Mouse (Mus musculus) monocyte, adult 5-6 weeks (primary cell): ENCODE data around the gene Gm48552. TPM values are rescaled to one million over a fixed set of nuclear protein-coding genes. Genes with fewer than 3 reads are reported as not detected.

Source experiments
- ATAC-seq: fragments of 153-309, 156-312 bp; replicated peaks from 2 replicates; pipeline ENCODE4 v1.8.0; 2017; ENCODE audit warnings: mild to moderate bottlenecking; ENCODE audit not compliant: low TSS enrichment, insufficient number of reproducible peaks, severe bottlenecking, poor library complexity, low FRiP score
- total RNA-seq: library from RNA; stranded (forward); fragments of 200-1000, 200-491, 200-594 nt; gene quantifications from 3 replicates; pipeline ENCODE4 v1.2.3, GENCODE M21; 2017

The Gm48552 gene
- total RNA-seq, 1 experiment from 2014 or later = not detected

- no peak for ATAC-seq
Observed at GRCm38 (mm10) chr10:81414682-81415081, 25.9 kb downstream of the Gm48552 start.

- ATAC-seq = no peak
Observed at GRCm38 (mm10) chr10:81415146-81415545, 26.3 kb downstream of the Gm48552 start.

GRCm38 (mm10) chr10:81415549-81416310 lies 26.9 kb downstream of the Gm48552 start:
- no peak for ATAC-seq

- no peak for ATAC-seq
Observed at GRCm38 (mm10) chr10:81416581-81417226, 27.9 kb downstream of the Gm48552 start.

GRCm38 (mm10) chr10:81417227-81418215 lies 28.7 kb downstream of the Gm48552 start:
- ATAC-seq = no peak

GRCm38 (mm10) chr10:81418216-81419070 lies 29.6 kb downstream of the Gm48552 start:
- no peak for ATAC-seq

- no peak for ATAC-seq
Observed at GRCm38 (mm10) chr10:81419111-81419928, 30.5 kb downstream of the Gm48552 start.

GRCm38 (mm10) chr10:81420191-81420767 lies 31.5 kb downstream of the Gm48552 start:
- no peak for ATAC-seq

GRCm38 (mm10) chr10:81421041-81421796 lies 32.4 kb downstream of the Gm48552 start:
- ATAC-seq = no peak

- no peak for ATAC-seq
Observed at GRCm38 (mm10) chr10:81421797-81422100, 32.9 kb downstream of the Gm48552 start.

GRCm38 (mm10) chr10:81422191-81422590 lies 33.4 kb downstream of the Gm48552 start:
- ATAC-seq = no peak

- no peak for ATAC-seq
Observed at GRCm38 (mm10) chr10:81422661-81423217, 33.9 kb downstream of the Gm48552 start.

GRCm38 (mm10) chr10:81423476-81424245 lies 34.9 kb downstream of the Gm48552 start:
- ATAC-seq = no peak

GRCm38 (mm10) chr10:81424246-81425051 lies 35.6 kb downstream of the Gm48552 start:
- ATAC-seq = no peak
